Mouse (Mus musculus) hindbrain, embryonic 10.5 days (tissue): ENCODE measurements at regions not wholly inside any gene's neighbourhood (a gene's known extent, or its start where the extent isn't known, plus 50 kb on each side); places are given as distances from the start of the nearest gene placed in this dataset.

ENCODE experiments used
- DNase-seq: peaks from one replicate; pipeline ENCODE4 v3.0.0-alpha.2; 2017; ENCODE audit warnings: low spot score
- H3K27ac ChIP-seq: fragments of 300-500 bp; sonication (generic); 2 replicates; pipeline ENCODE4 v1.5.1; 2016; ENCODE audit warnings: mild to moderate bottlenecking, moderate library complexity
- H3K27me3 ChIP-seq: fragments of 300-500 bp; sonication (generic); 2 replicates; pipeline ENCODE4 v1.6.1; 2016; ENCODE audit warnings: mild to moderate bottlenecking; ENCODE audit not compliant: poor library complexity, insufficient read depth, severe bottlenecking
- H3K36me3 ChIP-seq: fragments of 300-500 bp; sonication (generic); 2 replicates; pipeline ENCODE4 v1.6.1; 2016; ENCODE audit warnings: mild to moderate bottlenecking, moderate library complexity
- H3K4me1 ChIP-seq: fragments of 300-500 bp; sonication (generic); replicated peaks from 2 replicates; pipeline ENCODE4 v1.6.1; 2016; ENCODE audit warnings: mild to moderate bottlenecking
- H3K4me3 ChIP-seq: fragments of 300-500 bp; sonication (generic); 2 replicates; pipeline ENCODE4 v1.5.1; 2016; ENCODE audit warnings: mild to moderate bottlenecking, moderate library complexity
- H3K9me3 ChIP-seq: fragments of 300-500 bp; sonication (generic); 2 replicates; pipeline ENCODE4 v1.6.1; 2016; ENCODE audit warnings: mild to moderate bottlenecking, moderate library complexity
- WGBS: fragments of 180-500 bp; shearing (Covaris S2); methylation state at CpG from one replicate; pipeline ENCODE4 v1.1.7; 2016; 5-methylcytosine and 5-hydroxymethylcytosine counted together

DNA sequence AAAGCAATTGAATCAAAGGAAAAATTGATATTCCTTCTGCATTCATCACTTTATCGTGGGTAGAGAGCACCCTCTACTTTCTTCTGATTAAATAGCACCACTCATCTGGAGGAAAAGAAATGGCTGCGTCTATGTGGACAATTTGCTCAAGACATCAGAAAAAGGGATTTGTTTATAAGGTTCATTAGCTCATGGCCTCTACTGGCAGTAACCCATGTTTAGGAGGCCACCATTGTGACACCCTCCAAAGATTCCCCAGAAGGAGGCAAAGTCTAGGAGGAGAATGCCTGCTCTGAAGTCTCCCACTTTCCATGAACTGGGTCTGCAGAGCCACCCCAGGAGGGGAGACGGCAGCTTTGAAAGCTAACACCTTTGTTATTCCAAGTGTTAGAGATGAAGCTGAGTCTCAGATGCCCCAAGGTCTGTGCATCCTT is 147.2 kb upstream of the Plscr5 start:
- no peak overlapping the region for H3K27ac ChIP-seq
- DNase-seq: peak; percentile 45
- H3K4me1 ChIP-seq: no peaks in the 10 kb centered on the region
- H3K27me3 ChIP-seq: no peaks in the 10 kb centered on the region
- H3K4me3 ChIP-seq: no peak overlapping the region
- H3K36me3 ChIP-seq: no peaks in the 10 kb centered on the region
- H3K9me3 ChIP-seq: no peaks in the 10 kb centered on the region
- 53% methylated on average over 3 of the region's 3 CpGs for WGBS

DNA sequence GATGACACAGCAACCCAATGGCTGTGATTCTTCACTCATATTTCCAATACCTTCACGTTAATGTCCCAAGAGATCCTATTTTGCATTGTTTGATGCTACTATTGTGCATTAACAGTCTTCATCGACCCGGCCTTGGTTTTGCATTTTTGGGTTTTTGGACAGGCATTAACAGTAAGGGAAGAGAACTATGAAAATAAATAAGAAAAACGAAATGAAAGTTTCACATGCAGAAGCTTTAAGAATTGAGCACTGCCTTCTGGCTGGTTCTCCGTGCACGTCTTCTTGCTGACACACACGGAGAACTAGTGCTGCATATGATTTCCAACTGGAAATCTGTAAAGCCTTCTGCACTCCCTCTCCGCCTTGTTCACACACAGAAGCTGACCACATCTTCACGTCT is 148.6 kb upstream of the Plscr5 start:
- Histone ChIP-seq H3K27ac (no peak overlapping the region), H3K9me3 (no peaks in the 10 kb centered on the region), H3K4me3 (no peak overlapping the region), H3K36me3 (no peaks in the 10 kb centered on the region), H3K4me1 (no peaks in the 10 kb centered on the region), H3K27me3 (no peaks in the 10 kb centered on the region)
- 86% methylated on average over 9 of the region's 9 CpGs for WGBS
- DNase-seq: no peak

DNA sequence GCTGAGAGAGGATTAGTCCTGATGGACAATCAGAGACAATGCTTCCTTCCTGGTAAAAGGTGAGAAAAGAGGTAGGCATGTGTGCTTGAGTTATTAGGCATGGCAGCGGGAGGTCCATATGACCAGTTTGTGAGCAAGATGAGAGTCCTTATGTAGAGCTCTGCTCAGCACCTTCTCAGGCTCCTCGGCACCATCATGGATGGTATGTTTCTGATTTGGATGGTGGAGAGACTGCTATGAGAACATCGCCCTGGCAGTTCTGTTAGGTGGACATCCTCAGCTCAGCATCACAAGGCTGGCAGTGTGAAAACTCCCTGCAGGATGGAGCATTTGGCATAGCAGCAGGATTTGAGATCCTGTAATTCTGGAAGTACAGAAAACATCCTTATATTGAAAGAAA is 176.2 kb upstream of the Plscr5 start:
- Histone ChIP-seq H3K4me1 (no peaks in the 10 kb centered on the region), H3K36me3 (no peaks in the 10 kb centered on the region), H3K9me3 (no peaks in the 10 kb centered on the region), H3K4me3 (no peak overlapping the region), H3K27me3 (no peaks in the 10 kb centered on the region), H3K27ac (no peak overlapping the region)
- WGBS: 87% methylated on average over 3 of the region's 3 CpGs
- no peak for DNase-seq

DNA sequence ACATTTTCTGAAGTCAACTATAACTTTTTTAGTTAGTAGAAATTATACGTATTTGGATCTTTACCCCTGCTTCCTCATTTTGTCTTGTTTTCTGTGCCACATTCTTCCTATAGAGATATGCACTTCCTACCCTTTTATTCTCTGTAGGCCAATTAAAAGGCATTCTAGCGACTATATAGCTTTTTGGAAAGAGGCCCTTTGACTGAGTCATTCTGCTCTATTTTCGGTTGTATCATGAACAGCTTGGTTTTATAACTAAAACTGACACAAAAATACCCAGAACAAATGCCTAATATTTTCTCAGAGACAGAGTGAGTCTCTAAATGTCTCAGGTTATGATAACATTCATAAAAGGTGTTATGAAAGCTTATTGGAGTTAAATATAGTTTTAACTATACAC is 176.8 kb upstream of the Plscr5 start:
- Histone ChIP-seq H3K4me1 (no peaks in the 10 kb centered on the region), H3K27ac (no peak overlapping the region), H3K4me3 (no peak overlapping the region), H3K9me3 (no peaks in the 10 kb centered on the region), H3K27me3 (no peaks in the 10 kb centered on the region), H3K36me3 (no peaks in the 10 kb centered on the region)
- no peak for DNase-seq
- 83% methylated on average over 3 of the region's 3 CpGs for WGBS

DNA sequence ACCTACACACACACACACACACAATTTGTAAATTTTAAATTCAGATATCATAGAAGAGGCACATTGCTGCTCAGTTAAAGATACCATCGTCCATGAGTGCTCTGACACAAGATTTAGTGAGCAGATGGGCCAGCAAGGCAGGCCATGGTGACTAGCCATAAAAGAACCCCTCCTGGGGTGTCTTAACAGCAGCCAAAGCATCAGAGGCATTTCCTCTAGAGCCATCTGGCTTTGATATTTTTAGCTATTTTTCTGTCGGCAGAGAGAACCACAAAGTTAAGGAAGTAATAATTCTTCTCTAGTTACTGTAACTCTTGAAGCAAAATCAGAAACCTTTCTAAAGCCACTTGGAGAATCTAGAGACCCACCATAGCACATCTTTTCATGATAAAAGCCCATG is 204.5 kb upstream of the Plscr5 start:
- 74% methylated on average over 2 of the region's 2 CpGs for WGBS
- Histone ChIP-seq H3K27ac (no peak overlapping the region), H3K4me1 (no peaks in the 10 kb centered on the region), H3K4me3 (no peak overlapping the region), H3K27me3 (no peaks in the 10 kb centered on the region), H3K9me3 (no peaks in the 10 kb centered on the region), H3K36me3 (no peaks in the 10 kb centered on the region)
- DNase-seq: no peak

DNA sequence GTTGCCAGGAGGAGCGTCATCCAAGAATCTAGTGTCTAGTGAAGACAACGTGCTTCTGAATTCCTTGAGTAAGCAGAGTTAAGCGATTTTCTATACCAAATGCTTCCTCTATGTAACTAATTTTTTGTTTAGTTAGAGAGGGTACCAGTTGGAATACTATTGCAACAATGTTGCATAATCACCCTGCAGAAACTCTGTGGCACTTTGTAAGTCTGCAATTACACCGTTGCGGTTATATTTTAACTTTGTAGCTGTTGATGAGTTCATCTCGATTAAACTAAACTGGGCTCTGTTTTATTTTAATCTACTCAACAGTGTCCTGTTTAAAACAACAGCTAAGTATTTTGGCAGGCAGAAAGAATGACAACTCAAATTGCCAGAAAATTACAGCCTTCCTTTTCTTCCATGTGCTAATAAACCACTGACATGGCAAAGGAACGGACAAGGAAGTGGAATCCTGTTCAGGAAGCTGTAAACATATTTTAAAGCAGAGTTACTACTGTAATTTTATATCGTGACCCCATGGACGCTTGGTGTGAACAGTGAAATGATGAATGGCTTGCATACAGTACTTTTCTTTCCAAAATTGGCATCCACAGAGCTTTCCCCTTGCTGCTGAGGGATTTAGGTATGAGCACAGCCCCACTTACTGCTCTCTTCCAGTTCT is 210.6 kb upstream of the Plscr5 start:
- no peak for DNase-seq
- no peak overlapping the region for H3K4me3 ChIP-seq
- no peaks in the 10 kb centered on the region for H3K36me3 ChIP-seq
- H3K27me3 ChIP-seq: no peaks in the 10 kb centered on the region
- no peaks in the 10 kb centered on the region for H3K9me3 ChIP-seq
- H3K27ac ChIP-seq: no peak overlapping the region
- 83% methylated on average over 9 of the region's 9 CpGs for WGBS
- no peaks in the 10 kb centered on the region for H3K4me1 ChIP-seq

DNA sequence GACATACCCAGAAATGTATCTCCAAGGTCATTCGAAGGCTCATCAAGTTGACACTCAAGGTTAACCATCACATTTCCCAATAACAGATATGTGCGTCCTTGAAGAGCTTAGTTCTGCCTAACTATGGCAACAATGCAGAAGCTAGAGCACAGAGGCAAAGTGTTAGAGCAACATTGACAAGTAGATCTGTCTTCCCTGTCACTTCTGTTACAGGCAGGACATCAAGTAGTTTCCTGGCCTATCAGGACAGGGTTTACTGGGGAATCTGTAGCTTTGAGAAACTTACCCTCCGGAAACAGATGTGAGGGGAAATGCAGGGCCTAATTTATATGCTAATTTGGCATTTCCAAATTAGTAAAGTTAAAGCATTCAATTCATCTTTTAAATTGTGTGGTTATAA is 211.2 kb upstream of the Plscr5 start:
- Histone ChIP-seq H3K4me1 (no peaks in the 10 kb centered on the region), H3K27me3 (no peaks in the 10 kb centered on the region), H3K27ac (no peak overlapping the region), H3K9me3 (no peaks in the 10 kb centered on the region), H3K4me3 (no peak overlapping the region), H3K36me3 (no peaks in the 10 kb centered on the region)
- no peak for DNase-seq
- 82% methylated on average over 3 of the region's 3 CpGs for WGBS

DNA sequence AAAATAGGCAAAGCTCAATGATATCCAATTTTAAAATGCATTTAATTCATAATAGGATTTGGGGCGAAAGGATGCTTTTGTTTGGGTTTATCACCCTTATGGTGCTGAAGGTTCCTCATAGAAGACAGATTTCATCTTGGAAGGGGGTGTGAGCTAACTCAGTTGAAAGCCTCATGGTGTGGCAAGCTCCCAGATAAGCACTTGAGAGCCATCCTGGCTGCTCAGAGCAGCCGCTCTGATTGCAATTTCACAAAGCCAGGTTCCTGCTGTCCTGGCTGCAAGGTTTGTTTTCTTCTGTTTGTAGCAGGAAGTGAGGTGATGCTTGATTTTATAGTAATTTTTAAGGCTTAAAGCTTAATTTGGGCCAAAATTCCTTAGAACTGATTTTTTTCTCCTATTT is 228.7 kb upstream of the Plscr5 start:
- Histone ChIP-seq H3K9me3 (no peaks in the 10 kb centered on the region), H3K4me3 (no peak overlapping the region), H3K4me1 (no peaks in the 10 kb centered on the region), H3K27ac (no peak overlapping the region), H3K27me3 (no peaks in the 10 kb centered on the region), H3K36me3 (no peaks in the 10 kb centered on the region)
- no peak for DNase-seq
- 72% methylated on average over 2 of the region's 2 CpGs for WGBS

DNA sequence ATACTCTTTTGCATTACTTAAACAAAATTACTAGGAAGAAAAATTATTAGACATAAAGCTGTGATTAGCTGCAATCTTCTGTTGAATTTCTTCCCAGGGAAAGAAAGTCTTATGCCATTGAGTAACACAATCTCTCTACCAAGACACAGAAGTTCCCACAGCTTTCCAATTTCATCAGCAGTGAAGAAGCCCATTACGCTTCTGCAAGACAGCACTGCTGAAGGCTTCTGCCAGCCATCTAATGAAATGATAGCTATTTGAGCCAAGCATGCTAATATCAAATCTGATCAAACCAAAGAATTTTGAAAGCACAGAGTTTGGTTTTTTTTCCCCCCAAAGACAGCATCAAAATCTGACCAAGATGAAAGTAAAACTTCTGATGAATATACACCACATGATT is 230.0 kb upstream of the Plscr5 start:
- WGBS: 78% methylated on average over 1 of the region's 1 CpGs

DNA sequence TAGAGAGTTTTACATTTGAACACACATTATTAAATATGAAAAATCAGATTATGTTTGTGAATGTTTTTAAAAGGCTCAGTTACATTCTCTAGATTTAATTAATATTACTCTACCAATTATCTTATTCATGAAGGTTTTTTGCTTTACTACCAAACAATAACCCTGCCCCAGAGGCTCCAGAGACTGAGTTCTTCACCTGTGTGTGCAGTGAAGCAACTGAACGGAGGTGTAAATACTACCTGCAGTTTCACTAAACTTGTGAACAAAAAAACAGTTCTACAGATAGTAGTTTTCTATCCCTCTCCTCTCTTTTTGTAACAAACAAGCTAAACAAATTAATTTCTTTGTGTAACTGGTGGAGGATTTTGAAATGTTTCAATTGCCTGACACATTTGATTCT is 231.1 kb upstream of the Plscr5 start:
- no peak overlapping the region for H3K27ac ChIP-seq
- no peaks in the 10 kb centered on the region for H3K4me1 ChIP-seq
- WGBS: 90% methylated on average over 1 of the region's 1 CpGs
- no peaks in the 10 kb centered on the region for H3K9me3 ChIP-seq
- no peak for DNase-seq
- H3K36me3 ChIP-seq: no peaks in the 10 kb centered on the region
- no peaks in the 10 kb centered on the region for H3K27me3 ChIP-seq
- H3K4me3 ChIP-seq: no peak overlapping the region

More for the DNA sequence above, 230.0 kb upstream of the Plscr5 start:
- no peaks in the 10 kb centered on the region for H3K4me1 ChIP-seq
- no peaks in the 10 kb centered on the region for H3K27me3 ChIP-seq
- H3K9me3 ChIP-seq: no peaks in the 10 kb centered on the region
- H3K4me3 ChIP-seq: no peak overlapping the region
- no peak overlapping the region for H3K27ac ChIP-seq
- no peak for DNase-seq
- no peaks in the 10 kb centered on the region for H3K36me3 ChIP-seq

DNA sequence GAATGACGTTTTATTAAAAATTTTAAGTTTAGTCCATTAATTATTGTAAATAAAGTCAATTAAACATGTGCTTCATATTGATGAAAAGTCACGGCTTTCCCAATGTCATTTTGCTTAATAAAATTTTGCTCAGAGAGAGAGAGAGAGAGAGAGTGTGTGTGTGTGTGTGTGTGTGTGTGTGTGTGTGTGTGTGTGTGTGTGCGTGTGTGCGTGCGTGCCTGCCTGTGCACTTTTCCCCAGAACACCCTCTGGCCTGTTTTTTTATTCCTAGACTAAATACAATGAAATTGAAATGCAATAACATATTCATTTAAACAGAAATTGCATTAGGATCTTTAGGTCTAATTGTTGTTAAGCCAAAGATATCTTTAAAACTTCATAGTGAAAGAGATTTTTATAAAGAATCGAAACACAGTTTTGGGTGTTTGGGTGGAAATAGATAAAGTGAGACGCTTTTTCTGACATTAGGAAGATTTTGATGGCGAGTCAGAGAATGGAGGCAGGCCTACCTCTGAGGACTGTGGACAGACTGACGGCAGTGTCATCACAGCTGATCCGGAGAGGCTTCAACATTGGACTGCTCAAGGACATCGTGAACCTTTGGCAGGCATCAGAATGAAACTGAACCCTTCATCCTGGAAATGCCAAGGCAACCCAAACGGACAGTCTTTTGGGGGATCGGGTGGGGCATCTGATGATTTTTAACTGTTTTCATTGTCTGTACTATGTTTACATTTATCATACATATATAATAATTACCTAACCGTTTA is 232.0 kb upstream of the Plscr5 start:
- WGBS: 84% methylated on average over 14 of the region's 14 CpGs
- Histone ChIP-seq H3K4me3 (no peak overlapping the region), H3K9me3 (no peaks in the 10 kb centered on the region), H3K27ac (no peak overlapping the region), H3K4me1 (no peaks in the 10 kb centered on the region), H3K27me3 (no peaks in the 10 kb centered on the region), H3K36me3 (no peaks in the 10 kb centered on the region)
- DNase-seq: no peak

DNA sequence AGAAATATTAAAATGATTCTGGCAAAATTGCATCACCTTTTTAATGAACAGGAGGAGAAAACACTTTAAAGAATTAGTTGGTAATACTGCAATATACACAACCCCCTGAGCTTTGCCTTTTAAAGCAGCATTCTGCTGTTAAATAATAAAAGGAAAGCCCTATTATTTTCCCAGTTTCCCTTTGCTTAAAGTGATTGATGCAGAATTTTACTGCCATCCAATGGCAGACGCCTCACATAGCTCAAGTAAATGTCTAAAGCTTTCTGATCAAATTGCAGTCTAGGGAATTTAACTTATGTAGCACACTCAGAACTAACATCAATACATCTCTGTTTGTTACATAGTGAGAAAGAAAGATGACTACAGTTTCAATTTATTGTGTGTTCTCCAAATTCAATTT is 233.1 kb upstream of the Plscr5 start:
- DNase-seq: no peak

DNA sequence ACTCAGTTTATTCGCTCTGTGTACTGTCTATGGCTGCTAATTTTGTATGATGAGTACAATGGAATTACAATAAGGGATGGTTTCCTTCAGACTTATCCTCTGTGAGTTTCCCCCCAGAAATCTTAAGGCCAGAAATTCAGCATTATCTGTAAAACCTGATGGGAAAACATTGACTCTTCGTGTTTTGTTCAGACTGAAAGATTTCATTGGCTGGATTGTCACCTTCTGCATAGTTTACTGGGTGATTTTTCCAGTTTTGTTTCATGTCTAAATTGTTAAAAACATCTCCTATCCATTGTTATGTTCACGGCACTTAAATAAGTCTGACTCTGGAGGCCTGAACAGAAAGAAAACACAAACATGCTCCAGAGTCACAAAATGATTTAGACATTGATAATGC is 233.7 kb upstream of the Plscr5 start:
- no peak overlapping the region for H3K27ac ChIP-seq
- no peak for DNase-seq
- no peaks in the 10 kb centered on the region for H3K36me3 ChIP-seq
- 76% methylated on average over 3 of the region's 3 CpGs for WGBS
- no peaks in the 10 kb centered on the region for H3K4me1 ChIP-seq
- H3K9me3 ChIP-seq: no peaks in the 10 kb centered on the region
- no peak overlapping the region for H3K4me3 ChIP-seq
- no peaks in the 10 kb centered on the region for H3K27me3 ChIP-seq

More for the DNA sequence above, 233.1 kb upstream of the Plscr5 start:
- H3K27me3 ChIP-seq: no peaks in the 10 kb centered on the region
- WGBS: 32% methylated on average over 1 of the region's 1 CpGs
- no peaks in the 10 kb centered on the region for H3K36me3 ChIP-seq
- no peak overlapping the region for H3K27ac ChIP-seq
- no peaks in the 10 kb centered on the region for H3K9me3 ChIP-seq
- no peaks in the 10 kb centered on the region for H3K4me1 ChIP-seq
- H3K4me3 ChIP-seq: no peak overlapping the region
